Mouse (Mus musculus): ENCODE measurements around the gene Cadm4. TPM values are rescaled to one million over a fixed set of nuclear protein-coding genes. Genes with fewer than 3 reads are reported as not detected.

Gene Cadm4
- 67.2 and 90.6 TPM in 2 replicates for polyA plus RNA-seq (2015; fragmentation: Nextera tagmentation; extraction: Ambion mirVana)

DNA sequence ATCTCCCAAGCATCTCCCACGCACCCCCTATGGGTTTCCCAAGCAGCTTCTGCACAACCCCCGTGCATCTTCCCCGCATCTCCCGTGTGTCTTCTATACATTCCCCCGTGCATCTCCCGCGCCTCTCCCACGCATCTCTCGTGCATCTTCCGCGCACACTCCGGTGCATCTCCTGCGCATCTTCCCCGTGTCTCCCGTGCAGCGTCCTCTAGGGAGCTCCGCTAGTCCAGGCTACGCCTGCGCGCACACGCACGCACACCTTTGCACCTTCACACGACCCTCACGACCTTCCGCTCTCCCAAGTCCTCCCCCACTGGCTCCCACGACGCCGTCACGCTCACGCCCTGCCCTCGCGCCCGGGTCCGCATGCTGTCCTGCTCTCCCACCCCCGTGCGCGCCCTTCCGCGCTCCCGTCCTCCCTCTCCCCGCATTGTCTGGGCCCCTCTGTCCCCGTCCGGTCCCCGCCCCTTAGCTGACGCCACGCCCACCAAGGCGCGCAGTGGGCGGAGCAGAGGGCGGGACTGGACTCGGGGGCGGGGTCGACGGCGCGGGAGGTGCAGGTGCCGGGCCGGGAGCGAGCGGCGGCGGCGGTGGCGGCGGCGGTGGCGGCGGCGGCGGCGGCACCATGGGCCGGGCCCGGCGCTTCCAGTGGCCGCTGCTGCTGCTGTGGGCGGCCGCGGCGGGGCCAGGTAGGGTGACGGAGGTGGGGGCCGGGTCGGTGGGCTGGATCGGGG, at the start of gene Cadm4:
Gene Cadm4 (plus strand): TSS at position 550 of the 734 bp plus-strand sequence.
- Histone ChIP-seq H3K36me3 (no peaks in the 10 kb centered on the region), H3K4me2 (peak within 1 kb of the TSS; percentile 77), H3K27ac (replicated peaks) (peak within 1 kb of the TSS; percentile 89), H3K9ac (replicated peaks) (peak within 1 kb of the TSS; percentile 81), H3K4me1 (peaks cover 60% of the 10 kb centered on the region), H3K27me3 (replicated peaks) (no peaks in the 10 kb centered on the region), H3K9me3 (replicated peaks) (no peaks in the 10 kb centered on the region), H3K4me3 (replicated peaks) (peak within 1 kb of the TSS; percentile 67)
- under 1% methylated on average over 51 of the region's 83 CpGs for WGBS
- peak; percentile 90 for ATAC-seq (ENCODE audit: low FRiP score)

DNA sequence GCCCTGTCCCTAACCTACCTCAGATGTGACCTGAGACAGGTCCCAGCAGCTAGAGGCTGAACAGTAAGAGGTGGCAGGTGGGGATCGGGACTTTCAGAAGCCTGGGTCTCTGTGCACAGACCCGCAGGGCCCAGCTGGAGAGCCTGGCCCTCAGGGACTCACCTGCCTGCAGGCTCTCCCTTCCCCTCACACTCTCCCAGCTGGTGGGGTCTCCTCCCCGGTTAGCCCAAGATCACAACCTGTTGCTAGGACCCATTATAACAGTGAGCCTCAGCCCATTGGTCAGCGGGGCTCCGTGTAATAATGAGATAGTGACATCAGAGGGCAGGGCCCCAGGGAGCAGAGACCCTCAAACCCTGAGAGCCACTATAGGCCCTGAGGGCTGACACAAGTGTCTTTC, 46.5 kb upstream of the Cadm4 start:
- no peaks in the 10 kb centered on the region for H3K4me1 ChIP-seq
- no peak overlapping the region for H3K9ac ChIP-seq (replicated peaks)
- no peaks in the 10 kb centered on the region for H3K36me3 ChIP-seq
- no peak overlapping the region for H3K4me3 ChIP-seq (replicated peaks)
- no peak overlapping the region for H3K4me2 ChIP-seq
- H3K27me3 ChIP-seq (replicated peaks): no peaks in the 10 kb centered on the region
- H3K27ac ChIP-seq (replicated peaks): no peak overlapping the region
- ATAC-seq (ENCODE audit: low FRiP score): no peak
- H3K9me3 ChIP-seq (replicated peaks): no peaks in the 10 kb centered on the region; the same call in 1 of the 2 replicates
- 84% methylated on average over 5 of the region's 5 CpGs for WGBS

DNA sequence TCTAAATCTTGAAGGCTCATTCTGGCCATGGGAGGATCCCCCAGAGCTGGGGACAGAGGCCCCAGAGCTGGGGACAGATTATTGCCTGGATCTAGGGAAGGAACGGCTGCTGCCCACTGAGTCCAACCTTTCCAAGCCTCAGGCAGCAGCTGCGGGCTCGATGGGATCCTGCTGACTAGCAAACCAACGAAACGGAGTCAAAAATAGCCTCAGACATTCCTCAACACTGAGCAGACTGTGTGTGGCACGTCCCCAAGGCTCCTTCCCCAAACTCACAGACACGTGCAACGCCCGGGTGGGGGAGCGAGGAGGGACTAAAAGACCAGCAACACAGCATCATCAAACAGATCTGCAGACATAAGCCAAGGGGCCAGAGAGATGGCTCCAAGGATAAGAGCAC, 43.8 kb upstream of the Cadm4 start:
- Histone ChIP-seq H3K9me3 (replicated peaks) (no peaks in the 10 kb centered on the region), H3K4me2 (no peak overlapping the region), H3K27me3 (replicated peaks) (no peaks in the 10 kb centered on the region), H3K9ac (replicated peaks) (no peak overlapping the region), H3K4me1 (no peaks in the 10 kb centered on the region), H3K27ac (replicated peaks) (no peak overlapping the region), H3K36me3 (no peaks in the 10 kb centered on the region), H3K4me3 (replicated peaks) (no peak overlapping the region)
- ATAC-seq (ENCODE audit: low FRiP score): no peak
- 80% methylated on average over 10 of the region's 10 CpGs for WGBS

DNA sequence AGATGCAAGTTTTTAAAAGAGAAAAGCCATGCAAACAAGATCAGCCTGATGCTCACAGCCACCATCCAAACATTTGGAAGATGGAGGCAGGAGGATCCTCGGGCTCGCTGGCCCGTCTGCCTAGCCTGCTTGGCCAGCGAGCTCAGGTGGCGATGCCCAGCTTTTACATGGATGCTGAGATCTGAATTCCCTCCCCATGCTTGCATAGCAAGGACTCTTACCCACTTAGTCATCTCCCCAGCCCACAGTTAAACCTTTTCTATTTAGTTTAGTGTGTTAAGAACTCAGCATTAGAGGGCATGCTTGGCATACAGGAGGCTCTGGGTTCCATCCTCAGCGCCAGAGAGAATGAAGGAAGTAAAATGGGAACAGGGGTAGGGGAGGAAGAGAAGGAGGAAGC, 42.6 kb upstream of the Cadm4 start:
- Histone ChIP-seq H3K27me3 (replicated peaks) (no peaks in the 10 kb centered on the region), H3K4me1 (no peaks in the 10 kb centered on the region), H3K36me3 (no peaks in the 10 kb centered on the region), H3K4me2 (no peak overlapping the region), H3K4me3 (replicated peaks) (no peak overlapping the region), H3K9ac (replicated peaks) (no peak overlapping the region), H3K9me3 (replicated peaks) (no peaks in the 10 kb centered on the region), H3K27ac (replicated peaks) (no peak overlapping the region)
- ATAC-seq (ENCODE audit: low FRiP score): no peak
- 84% methylated on average over 6 of the region's 6 CpGs for WGBS

DNA sequence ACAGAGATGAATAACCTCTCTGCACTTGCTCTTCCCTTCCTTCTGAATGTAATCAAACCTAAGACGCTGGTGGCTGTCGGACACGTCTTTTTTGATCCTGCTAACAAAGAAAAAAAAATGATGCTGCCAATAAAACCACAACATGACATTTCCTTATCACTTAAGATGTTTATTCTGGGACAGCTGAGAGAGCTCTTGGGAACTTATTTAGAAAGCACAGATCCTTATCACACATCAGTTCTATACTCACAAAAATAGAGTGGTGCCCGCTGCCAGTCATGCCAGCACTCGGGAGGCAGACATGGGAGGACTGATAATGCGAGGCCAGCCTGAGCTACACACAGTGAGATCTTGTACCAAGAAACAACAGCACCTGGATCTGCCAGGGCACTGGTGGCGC, 41.9 kb upstream of the Cadm4 start:
- Histone ChIP-seq H3K4me1 (no peaks in the 10 kb centered on the region), H3K27me3 (replicated peaks) (no peaks in the 10 kb centered on the region), H3K27ac (replicated peaks) (no peak overlapping the region), H3K4me3 (replicated peaks) (no peak overlapping the region), H3K9me3 (replicated peaks) (no peaks in the 10 kb centered on the region), H3K9ac (replicated peaks) (no peak overlapping the region), H3K36me3 (no peaks in the 10 kb centered on the region), H3K4me2 (no peak overlapping the region)
- no peak for ATAC-seq (ENCODE audit: low FRiP score)
- 83% methylated on average over 6 of the region's 7 CpGs for WGBS

DNA sequence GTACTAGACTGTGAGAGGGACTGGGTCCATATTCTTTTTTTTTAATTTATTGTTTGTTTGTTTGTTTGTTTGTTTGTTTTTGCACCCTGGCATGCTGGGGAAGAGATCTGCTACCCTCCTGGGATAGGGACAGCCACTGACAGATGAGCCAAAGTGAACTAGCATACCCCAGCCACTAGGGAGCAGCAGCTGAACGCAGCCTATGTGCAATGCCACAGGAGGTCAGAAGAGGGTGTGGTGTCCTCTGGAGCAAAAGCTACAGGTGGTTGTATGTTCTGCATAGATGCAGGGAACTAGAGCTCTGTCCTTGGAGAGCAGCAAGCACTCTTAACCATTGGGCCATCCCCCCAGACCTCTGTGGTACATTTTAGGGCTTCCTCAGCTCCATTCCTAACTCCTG, 40.0 kb upstream of the Cadm4 start:
- no peak overlapping the region for H3K4me2 ChIP-seq

DNA sequence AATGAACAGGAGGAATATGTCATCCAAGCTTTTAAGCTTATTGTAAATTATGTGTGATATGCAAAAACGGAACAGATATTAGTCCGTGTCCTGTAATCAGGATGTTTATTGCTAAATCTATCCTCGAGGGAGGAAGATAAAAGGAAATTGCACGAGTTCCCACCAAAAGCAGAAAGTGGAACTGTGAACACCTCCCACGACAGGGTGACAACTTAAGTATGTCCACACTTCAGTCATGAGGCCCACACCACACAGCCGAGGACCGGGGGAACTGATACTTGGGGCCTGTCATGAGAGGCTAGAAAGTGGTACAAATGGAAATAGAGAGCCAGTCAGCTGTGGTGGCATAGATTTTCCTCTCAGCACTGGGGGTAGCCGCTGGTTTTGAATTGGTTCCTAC, 39.5 kb upstream of the Cadm4 start:
- Histone ChIP-seq H3K36me3 (no peaks in the 10 kb centered on the region), H3K27ac (replicated peaks) (no peak overlapping the region), H3K27me3 (replicated peaks) (no peaks in the 10 kb centered on the region), H3K9me3 (replicated peaks) (no peaks in the 10 kb centered on the region), H3K4me2 (no peak overlapping the region), H3K4me1 (no peaks in the 10 kb centered on the region), H3K4me3 (replicated peaks) (no peak overlapping the region), H3K9ac (replicated peaks) (no peak overlapping the region)
- no peak for ATAC-seq (ENCODE audit: low FRiP score)
- WGBS: 79% methylated on average over 8 of the region's 8 CpGs

More for the DNA sequence above, 40.0 kb upstream of the Cadm4 start:
- Histone ChIP-seq H3K9me3 (replicated peaks) (no peaks in the 10 kb centered on the region), H3K27me3 (replicated peaks) (no peaks in the 10 kb centered on the region), H3K36me3 (no peaks in the 10 kb centered on the region), H3K4me1 (no peaks in the 10 kb centered on the region), H3K9ac (replicated peaks) (no peak overlapping the region), H3K4me3 (replicated peaks) (no peak overlapping the region), H3K27ac (replicated peaks) (no peak overlapping the region)
- no peak for ATAC-seq (ENCODE audit: low FRiP score)
- 15% methylated on average over 1 of the region's 1 CpGs for WGBS

DNA sequence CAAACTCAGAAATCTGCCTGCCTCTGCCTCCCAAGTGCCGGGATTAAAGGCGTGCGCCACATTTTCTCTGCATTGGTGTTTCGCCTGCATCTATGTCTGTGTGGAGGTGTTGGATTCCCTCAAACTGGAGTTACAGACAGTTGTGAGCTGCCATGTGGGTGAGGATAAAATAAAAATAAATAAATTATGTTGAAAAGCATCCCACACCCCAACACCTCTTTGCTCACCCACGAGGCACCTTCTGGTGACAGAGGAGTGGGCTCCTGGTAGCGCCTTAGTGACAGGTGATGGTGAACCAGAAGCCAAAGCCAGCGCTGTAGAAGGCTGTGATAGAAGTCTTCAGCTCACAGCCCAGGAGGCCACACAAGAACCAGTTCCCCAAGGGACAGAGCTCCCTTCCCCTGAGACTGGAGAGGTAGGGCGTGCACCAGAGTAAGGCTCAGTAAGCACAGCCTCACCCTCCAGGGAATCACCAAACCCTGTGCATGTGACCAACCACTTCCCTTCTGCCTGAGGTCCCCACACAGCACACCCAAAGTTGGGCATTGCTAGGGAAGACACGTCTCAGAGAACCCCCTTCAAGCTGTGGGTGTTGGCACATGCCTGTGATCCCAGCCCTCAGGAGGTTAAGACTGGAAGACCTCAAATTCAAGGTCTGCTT, 36.4 kb upstream of the Cadm4 start:
- ATAC-seq (ENCODE audit: low FRiP score): no peak
- Histone ChIP-seq H3K27me3 (replicated peaks) (no peaks in the 10 kb centered on the region), H3K9ac (replicated peaks) (no peak overlapping the region), H3K9me3 (replicated peaks) (no peaks in the 10 kb centered on the region), H3K27ac (replicated peaks) (no peak overlapping the region), H3K4me1 (no peaks in the 10 kb centered on the region), H3K36me3 (no peaks in the 10 kb centered on the region), H3K4me2 (no peak overlapping the region), H3K4me3 (replicated peaks) (no peak overlapping the region)
- 91% methylated on average over 9 of the region's 9 CpGs for WGBS

DNA sequence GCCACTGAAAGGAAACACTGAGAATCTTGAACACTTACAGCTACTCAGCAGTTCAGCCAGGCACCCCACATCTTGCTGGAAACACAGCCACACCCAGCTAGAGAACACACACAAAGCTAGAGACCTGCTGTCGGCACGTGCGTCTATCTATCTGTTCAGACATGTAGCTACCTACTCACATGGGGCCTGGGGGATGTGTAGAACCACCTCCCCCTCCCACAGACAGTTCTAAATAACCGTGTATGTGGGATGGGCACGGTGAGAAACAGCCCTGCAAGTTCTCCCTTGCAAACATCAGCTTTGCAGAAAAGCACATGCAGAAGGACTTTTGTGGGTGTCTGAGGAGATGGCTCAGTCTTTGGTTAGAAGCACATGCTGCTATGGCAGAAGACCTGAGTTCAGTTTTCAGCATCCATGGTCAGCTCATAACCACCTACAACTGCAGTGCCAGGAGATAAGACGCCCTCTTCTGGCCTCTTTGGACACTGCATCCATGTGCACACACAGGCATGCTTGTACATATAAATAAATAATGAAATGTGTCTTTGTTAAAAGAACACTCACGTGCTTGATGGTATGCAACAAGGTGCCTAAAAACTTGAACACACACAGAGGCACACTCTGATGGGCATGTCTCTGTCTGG, 35.0 kb upstream of the Cadm4 start:
- Histone ChIP-seq H3K27ac (replicated peaks) (no peak overlapping the region), H3K4me1 (no peaks in the 10 kb centered on the region), H3K4me2 (no peak overlapping the region), H3K36me3 (no peaks in the 10 kb centered on the region), H3K9me3 (replicated peaks) (no peaks in the 10 kb centered on the region), H3K9ac (replicated peaks) (no peak overlapping the region), H3K27me3 (replicated peaks) (no peaks in the 10 kb centered on the region), H3K4me3 (replicated peaks) (no peak overlapping the region)
- 74% methylated on average over 7 of the region's 7 CpGs for WGBS
- ATAC-seq (ENCODE audit: low FRiP score): no peak

DNA sequence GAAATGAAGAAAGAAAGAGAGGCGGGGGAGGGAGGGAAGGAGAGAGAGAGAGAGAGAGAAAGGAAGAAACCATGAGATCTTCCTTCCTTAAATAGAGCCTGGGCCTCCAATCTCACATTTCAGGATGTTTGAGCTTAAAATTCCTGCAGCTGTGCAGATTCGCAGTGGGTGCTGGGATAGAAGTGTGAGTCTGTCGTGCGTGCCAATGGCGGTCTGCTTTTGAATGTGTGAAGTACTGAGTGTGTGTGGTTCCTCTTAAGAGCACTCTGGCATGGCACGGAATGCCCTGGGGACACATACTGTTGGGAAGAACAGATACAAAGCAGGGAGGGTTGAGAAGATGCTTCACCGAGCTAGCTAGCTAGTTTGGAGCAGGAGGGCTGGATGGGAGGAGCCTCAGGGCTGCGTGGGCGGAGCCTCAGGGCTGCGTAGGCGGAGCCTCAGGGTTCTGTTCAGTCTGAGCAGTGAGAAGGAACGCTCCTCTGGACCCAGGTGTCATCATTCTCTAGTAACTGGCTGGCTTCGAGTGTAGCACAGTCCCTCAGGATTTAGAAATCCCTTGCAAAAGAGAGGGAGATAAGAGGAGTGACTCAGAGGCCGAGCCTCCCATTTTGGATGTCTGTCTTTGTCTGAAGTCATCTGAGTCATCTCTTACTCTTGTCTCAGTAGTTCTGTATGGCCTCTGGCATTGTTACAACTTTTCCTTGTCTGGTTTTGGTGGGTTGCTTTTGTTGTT, 32.9 kb upstream of the Cadm4 start:
- H3K27me3 ChIP-seq (replicated peaks): no peaks in the 10 kb centered on the region
- ATAC-seq (ENCODE audit: low FRiP score): no peak

DNA sequence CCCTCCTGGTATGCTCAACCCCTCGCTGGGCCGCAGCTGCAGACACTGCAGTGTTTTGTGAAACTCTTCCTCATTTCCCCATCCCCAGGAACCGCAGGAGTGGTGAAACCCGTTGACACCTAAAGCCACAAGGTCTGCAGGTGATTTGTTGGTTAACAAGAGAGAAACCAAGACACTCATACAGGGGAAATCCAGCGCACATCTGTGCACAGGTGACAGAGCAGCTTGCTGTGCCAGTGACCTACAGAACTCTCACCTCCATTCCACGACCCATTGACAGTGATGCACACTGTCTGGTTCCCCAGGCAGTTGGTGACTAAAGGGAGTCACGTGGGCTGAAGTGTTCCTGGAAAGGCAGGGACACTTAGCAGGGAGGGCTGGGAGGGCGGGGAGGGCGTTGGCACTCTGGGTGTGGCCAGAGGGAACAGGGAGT, 31.2 kb upstream of the Cadm4 start:
- Histone ChIP-seq H3K4me1 (no peaks in the 10 kb centered on the region), H3K4me3 (replicated peaks) (no peak overlapping the region), H3K9me3 (replicated peaks) (no peaks in the 10 kb centered on the region), H3K36me3 (no peaks in the 10 kb centered on the region), H3K27ac (replicated peaks) (no peak overlapping the region), H3K27me3 (replicated peaks) (no peaks in the 10 kb centered on the region), H3K9ac (replicated peaks) (no peak overlapping the region), H3K4me2 (no peak overlapping the region)
- WGBS: 69% methylated on average over 9 of the region's 9 CpGs
- ATAC-seq (ENCODE audit: low FRiP score): no peak

More for the DNA sequence above, 32.9 kb upstream of the Cadm4 start:
- no peaks in the 10 kb centered on the region for H3K9me3 ChIP-seq (replicated peaks)
- H3K4me2 ChIP-seq: no peak overlapping the region
- H3K4me3 ChIP-seq (replicated peaks): no peak overlapping the region
- no peaks in the 10 kb centered on the region for H3K36me3 ChIP-seq
- 60% methylated on average over 14 of the region's 14 CpGs for WGBS
- H3K27ac ChIP-seq (replicated peaks): no peak overlapping the region
- no peaks in the 10 kb centered on the region for H3K4me1 ChIP-seq
- no peak overlapping the region for H3K9ac ChIP-seq (replicated peaks)

Measured in neural tube, embryonic 15.5 days (tissue).